Mouse (Mus musculus): ENCODE data around the gene Ireb2.

- TF ChIP-seq CTCF (IDR thresholded peaks at IDR 0.05; ENCODE audit: low read depth) (no peak), EP300 (IDR thresholded peaks at IDR 0.05; ENCODE audit: low read depth) (no peak)
Observed at GRCm38 (mm10) chr9:54829760-54830159, 33.8 kb upstream of the Ireb2 start.
